Mouse (Mus musculus) neural tube, embryonic 11.5 days (tissue): ENCODE measurements around the gene Ocel1. TPM values are rescaled to one million over a fixed set of nuclear protein-coding genes. Genes with fewer than 3 reads are reported as not detected.

ENCODE experiments used
- ATAC-seq: fragments of 200-750 bp; cut with Nextera tagmentation; 2 replicates; pipeline ENCODE4 v1.8.0; 2017; ENCODE audit warnings: moderate number of reproducible peaks, mild to moderate bottlenecking, moderate TSS enrichment, moderate library complexity; ENCODE audit not compliant: insufficient read depth, low FRiP score, low TSS enrichment
- DNase-seq: peaks from one replicate; pipeline ENCODE4 v3.0.0-alpha.2; 2015; ENCODE audit warnings: low spot score
- H3K27ac ChIP-seq: fragments of 300-500 bp; sonication (generic); 2 replicates; pipeline ENCODE4 v1.5.1; 2014; ENCODE audit warnings: low read depth, mild to moderate bottlenecking, low read length
- H3K27me3 ChIP-seq: fragments of 300-500 bp; sonication (generic); 2 replicates; pipeline ENCODE4 v1.6.1; 2014; ENCODE audit warnings: mild to moderate bottlenecking, low read length, mixed read lengths; ENCODE audit not compliant: control insufficient read depth, insufficient read depth
- H3K36me3 ChIP-seq: fragments of 300-500 bp; sonication (generic); 2 replicates; pipeline ENCODE4 v1.6.1; 2014; ENCODE audit warnings: mild to moderate bottlenecking, low read length, moderate library complexity, mixed read lengths; ENCODE audit not compliant: control insufficient read depth, insufficient read depth
- H3K4me1 ChIP-seq: fragments of 300-500 bp; sonication (generic); 2 replicates; pipeline ENCODE4 v1.6.1; 2014; ENCODE audit warnings: low read length, mixed read lengths; ENCODE audit not compliant: control insufficient read depth, insufficient read depth
- H3K4me2 ChIP-seq: fragments of 300-500 bp; sonication (generic); 2 replicates; pipeline ENCODE4 v1.6.1; 2014; ENCODE audit warnings: low read depth, mild to moderate bottlenecking, moderate library complexity
- H3K4me3 ChIP-seq: fragments of 300-500 bp; sonication (generic); 2 replicates; pipeline ENCODE4 v1.5.1; 2014; ENCODE audit warnings: low read depth, low read length
- H3K9ac ChIP-seq: fragments of 300-500 bp; sonication (generic); 2 replicates; pipeline ENCODE4 v1.6.1; 2014; ENCODE audit warnings: mild to moderate bottlenecking, low read length
- H3K9me3 ChIP-seq: fragments of 300-500 bp; sonication (generic); 2 replicates; pipeline ENCODE4 v1.6.1; 2016; ENCODE audit warnings: low read length; ENCODE audit not compliant: control insufficient read depth
- WGBS: fragments of 180-500 bp; shearing (Covaris S2); extraction: QIAGEN DNeasy Blood & Tissue Kit; methylation state at CpG from one replicate; pipeline ENCODE4 v1.1.7; 2014; 5-methylcytosine and 5-hydroxymethylcytosine counted together
- polyA plus RNA-seq: library from polyadenylated mRNA; unstranded; fragments of >200 nt; fragmentation: Nextera tagmentation; extraction: Ambion mirVana; gene quantifications from 2 replicates; pipeline ENCODE4 v1.2.1, GENCODE M21; 2014

Ocel1 gene
- polyA plus RNA-seq, 1 experiment from 2014 or later = 3.8 TPM

GRCm38 (mm10) chr8:71366771-71367528, 4.1 kb upstream of the Ocel1 start, which contains the start of gene Use1:
Gene Use1, plus strand, starts transcription at chr8:71366848.
- under 1% methylated on average over 56 of the region's 56 CpGs for WGBS
- H3K27me3 ChIP-seq = no peaks in the 10 kb centered on the region
- peak; percentile 75 for ATAC-seq

GRCm38 (mm10) chr8:71367529-71368176, 3.4 kb upstream of the Ocel1 start:
- no peak for DNase-seq
- WGBS = 52% methylated on average over 17 of the region's 17 CpGs
- Histone ChIP-seq H3K27me3 (no peaks in the 10 kb centered on the region), H3K4me1 (peaks cover 6% of the 10 kb centered on the region), H3K4me3 (peak overlapping the region; percentile 60), H3K9ac (peak overlapping the region; percentile 49), H3K27ac (no peak overlapping the region), H3K36me3 (no peaks in the 10 kb centered on the region; the same call in 1 of the 2 replicates), H3K9me3 (no peaks in the 10 kb centered on the region), H3K4me2 (peak overlapping the region; percentile 70)
- ATAC-seq = no peak

More at GRCm38 (mm10) chr8:71366771-71367528, 4.1 kb upstream of the Ocel1 start, which contains the start of gene Use1:
- Histone ChIP-seq H3K27ac (peak within 1 kb of the TSS; percentile 79), H3K4me1 (peaks cover 6% of the 10 kb centered on the region), H3K4me2 (peak within 1 kb of the TSS; percentile 70), H3K4me3 (peak within 1 kb of the TSS; percentile 60), H3K36me3 (no peaks in the 10 kb centered on the region; the same call in 1 of the 2 replicates), H3K9ac (peak within 1 kb of the TSS; percentile 69), H3K9me3 (no peaks in the 10 kb centered on the region)
- peak; percentile 93 for DNase-seq

- no peak for ATAC-seq
- no peak overlapping the region for H3K27ac ChIP-seq
- H3K9me3 ChIP-seq = no peaks in the 10 kb centered on the region
- H3K4me2 ChIP-seq = no peak overlapping the region
- no peaks in the 10 kb centered on the region for H3K27me3 ChIP-seq
- H3K36me3 ChIP-seq = no peaks in the 10 kb centered on the region; the same call in 1 of the 2 replicates
- no peak for DNase-seq
- no peak overlapping the region for H3K4me3 ChIP-seq
- H3K9ac ChIP-seq = no peak overlapping the region
- H3K4me1 ChIP-seq = peaks cover 6% of the 10 kb centered on the region
Observed at GRCm38 (mm10) chr8:71368366-71368765, 2.7 kb upstream of the Ocel1 start.

GRCm38 (mm10) chr8:71369040-71369718, 1.9 kb upstream of the Ocel1 start:
- Histone ChIP-seq H3K27ac (no peak overlapping the region), H3K36me3 (no peaks in the 10 kb centered on the region; the same call in 1 of the 2 replicates), H3K9ac (no peak overlapping the region), H3K4me2 (no peak overlapping the region), H3K9me3 (no peaks in the 10 kb centered on the region), H3K4me3 (no peak overlapping the region), H3K4me1 (peaks cover 6% of the 10 kb centered on the region), H3K27me3 (no peaks in the 10 kb centered on the region)
- 95% methylated on average over 10 of the region's 10 CpGs for WGBS
- no peak for DNase-seq
- no peak for ATAC-seq

- peak overlapping the region; percentile 68 for H3K4me3 ChIP-seq
- DNase-seq (no peak), ATAC-seq (no peak)
- 26% methylated on average over 5 of the region's 5 CpGs for WGBS
- no peaks in the 10 kb centered on the region for H3K9me3 ChIP-seq
- H3K27me3 ChIP-seq = no peaks in the 10 kb centered on the region
- peak overlapping the region; percentile 32 for H3K4me2 ChIP-seq
- peak overlapping the region; percentile 52 for H3K9ac ChIP-seq
- H3K4me1 ChIP-seq = peaks cover 10% of the 10 kb centered on the region
- H3K36me3 ChIP-seq = no peaks in the 10 kb centered on the region; the same call in 1 of the 2 replicates
- no peak overlapping the region for H3K27ac ChIP-seq
Observed at GRCm38 (mm10) chr8:71370711-71371235, 325 bp upstream of the Ocel1 start.

GRCm38 (mm10) chr8:71372427-71372826, 1.3 kb downstream of the Ocel1 start:
- DNase-seq (no peak), ATAC-seq (no peak)
- Histone ChIP-seq H3K9ac (no peak overlapping the region), H3K4me3 (no peak overlapping the region), H3K27me3 (no peaks in the 10 kb centered on the region), H3K9me3 (no peaks in the 10 kb centered on the region), H3K36me3 (no peaks in the 10 kb centered on the region; the same call in 1 of the 2 replicates), H3K4me2 (no peak overlapping the region), H3K4me1 (peaks cover 20% of the 10 kb centered on the region), H3K27ac (no peak overlapping the region)
- 84% methylated on average over 12 of the region's 12 CpGs for WGBS

- Histone ChIP-seq H3K9me3 (no peaks in the 10 kb centered on the region), H3K36me3 (no peaks in the 10 kb centered on the region; the same call in 1 of the 2 replicates), H3K27me3 (no peaks in the 10 kb centered on the region), H3K4me1 (peaks cover 14% of the 10 kb centered on the region), H3K27ac (no peak overlapping the region), H3K4me2 (no peak overlapping the region), H3K9ac (no peak overlapping the region), H3K4me3 (no peak overlapping the region)
- WGBS = 90% methylated on average over 3 of the region's 3 CpGs
- DNase-seq = no peak
- ATAC-seq = no peak
Observed at GRCm38 (mm10) chr8:71373000-71373399, 1.9 kb downstream of the Ocel1 start.

GRCm38 (mm10) chr8:71374616-71375206, 3.6 kb downstream of the Ocel1 start:
- Histone ChIP-seq H3K4me2 (no peak overlapping the region), H3K36me3 (no peaks in the 10 kb centered on the region), H3K9ac (no peak overlapping the region), H3K27ac (no peak overlapping the region), H3K4me1 (peaks cover 23% of the 10 kb centered on the region), H3K4me3 (no peak overlapping the region), H3K27me3 (no peaks in the 10 kb centered on the region), H3K9me3 (no peaks in the 10 kb centered on the region)
- ATAC-seq (no peak), DNase-seq (no peak)
- 78% methylated on average over 17 of the region's 17 CpGs for WGBS
